Mouse (Mus musculus) lung, postnatal 0 days (tissue): ENCODE data around the gene Erbb2.

Experiments
- CTCF ChIP-seq: IDR thresholded peaks from 2 replicates; pipeline ENCODE4 v1.5.1; 2016; ENCODE audit warnings: antibody characterized with exemption, mild to moderate bottlenecking
- EP300 ChIP-seq: IDR thresholded peaks from 2 replicates; pipeline ENCODE4 v1.6.1; 2016; ENCODE audit warnings: antibody characterized with exemption, mild to moderate bottlenecking, control low read depth

GRCm38 (mm10) chr11:98387056-98387577 is 25.2 kb upstream of the Erbb2 start:
- TF ChIP-seq CTCF (no peak), EP300 (no peak)
